Mouse (Mus musculus) midbrain, embryonic 11.5 days (tissue): ENCODE measurements around the gene Tlcd1. TPM values are rescaled to one million over a fixed set of nuclear protein-coding genes. Genes with fewer than 3 reads are reported as not detected.
"Not testable (repeated sequence)": the region's sequence is repeated elsewhere in the genome, so short reads cannot be mapped to it uniquely, and the experiment has no call there.

Experiments
- ATAC-seq: fragments of 200-750 bp; cut with Nextera tagmentation; 2 replicates; pipeline ENCODE4 v1.8.0; 2017; ENCODE audit warnings: moderate TSS enrichment, moderate library complexity; ENCODE audit not compliant: low FRiP score
- DNase-seq: peaks from one replicate; pipeline ENCODE4 v3.0.0; 2015; ENCODE audit warnings: low spot score; ENCODE audit errors: missing footprints
- H3K27ac ChIP-seq: fragments of 300-500 bp; sonication (generic); 2 replicates; pipeline ENCODE4 v1.5.1; 2014; ENCODE audit warnings: low read depth, low read length
- H3K27me3 ChIP-seq: fragments of 300-500 bp; sonication (generic); 2 replicates; pipeline ENCODE4 v1.6.1; 2014; ENCODE audit warnings: mild to moderate bottlenecking, low read length, moderate library complexity, mixed read lengths; ENCODE audit not compliant: control insufficient read depth, insufficient read depth
- H3K36me3 ChIP-seq: fragments of 300-500 bp; sonication (generic); 2 replicates; pipeline ENCODE4 v1.6.1; 2014; ENCODE audit warnings: mild to moderate bottlenecking, low read length, moderate library complexity, mixed read lengths; ENCODE audit not compliant: control insufficient read depth, insufficient read depth
- H3K4me1 ChIP-seq: fragments of 300-500 bp; sonication (generic); 2 replicates; pipeline ENCODE4 v1.6.1; 2014; ENCODE audit warnings: low read length; ENCODE audit not compliant: control insufficient read depth, insufficient read depth
- H3K4me2 ChIP-seq: fragments of 300-500 bp; sonication (generic); 2 replicates; pipeline ENCODE4 v1.6.1; 2014; ENCODE audit warnings: mild to moderate bottlenecking, moderate library complexity
- H3K4me3 ChIP-seq: fragments of 300-500 bp; sonication (generic); 2 replicates; pipeline ENCODE4 v1.5.1; 2014; ENCODE audit warnings: low read depth, low read length
- H3K9ac ChIP-seq: fragments of 300-500 bp; sonication (generic); 2 replicates; pipeline ENCODE4 v1.6.1; 2014; ENCODE audit warnings: low read length
- H3K9me3 ChIP-seq: fragments of 300-500 bp; sonication (generic); 2 replicates; pipeline ENCODE4 v1.6.1; 2016; ENCODE audit warnings: low read length; ENCODE audit not compliant: control insufficient read depth
- WGBS: fragments of 180-500 bp; shearing (Covaris S2); extraction: QIAGEN DNeasy Blood & Tissue Kit; methylation state at CpG from one replicate; pipeline ENCODE4 v1.1.7; 2014; 5-methylcytosine and 5-hydroxymethylcytosine counted together
- polyA plus RNA-seq: library from polyadenylated mRNA; unstranded; fragments of >200 nt; fragmentation: Nextera tagmentation; extraction: Ambion mirVana; gene quantifications from 2 replicates; pipeline ENCODE4 v1.2.1, GENCODE M21; 2014

The Tlcd1 gene
- 7.9 and 8.5 TPM in 2 replicates for polyA plus RNA-seq

- WGBS = 0% methylated on average over 32 of the region's 32 CpGs
- ATAC-seq = peak; percentile 72
Observed at GRCm38 (mm10) chr11:78176402-78176862, at the start of gene Tlcd1, which contains the start of gene Nek8. Gene Tlcd1, plus strand, starts transcription at chr11:78176711. Gene Nek8, minus strand, starts transcription at chr11:78176675.

GRCm38 (mm10) chr11:78126739-78127138, 49.8 kb upstream of the Tlcd1 start:
- DNase-seq (no peak), ATAC-seq (no peak)
- H3K4me2 ChIP-seq = no peak overlapping the region
- H3K4me3 ChIP-seq = no peak overlapping the region
- no peak overlapping the region for H3K9ac ChIP-seq
- WGBS = 82% methylated on average over 4 of the region's 4 CpGs
- H3K36me3 ChIP-seq = no peaks in the 10 kb centered on the region
- H3K9me3 ChIP-seq = no peaks in the 10 kb centered on the region
- H3K27me3 ChIP-seq = no peaks in the 10 kb centered on the region
- H3K27ac ChIP-seq = no peak overlapping the region
- no peaks in the 10 kb centered on the region for H3K4me1 ChIP-seq

More at GRCm38 (mm10) chr11:78176402-78176862, at the start of gene Tlcd1, which contains the start of gene Nek8:
- H3K27me3 ChIP-seq = no peaks in the 10 kb centered on the region
- DNase-seq = peak; percentile 99
- H3K9ac ChIP-seq = peak within 1 kb of the TSS; percentile 60
- H3K9me3 ChIP-seq = no peaks in the 10 kb centered on the region
- H3K27ac ChIP-seq = peak within 1 kb of the TSS; percentile 25
- H3K4me3 ChIP-seq = peak within 1 kb of the TSS; percentile 60
- H3K4me1 ChIP-seq = peaks cover 35% of the 10 kb centered on the region
- H3K36me3 ChIP-seq = peaks cover 13% of the 10 kb centered on the region
- H3K4me2 ChIP-seq = peak within 1 kb of the TSS; percentile 86

- Histone ChIP-seq H3K4me1 (no peaks in the 10 kb centered on the region), H3K9me3 (no peaks in the 10 kb centered on the region), H3K4me3 (no peak overlapping the region), H3K27ac (no peak overlapping the region), H3K4me2 (no peak overlapping the region), H3K27me3 (no peaks in the 10 kb centered on the region), H3K36me3 (no peaks in the 10 kb centered on the region), H3K9ac (no peak overlapping the region)
- WGBS = 93% methylated on average over 8 of the region's 8 CpGs
- DNase-seq = no peak
- no peak for ATAC-seq
Observed at GRCm38 (mm10) chr11:78129458-78129857, 47.1 kb upstream of the Tlcd1 start.

- H3K27ac ChIP-seq = no peak overlapping the region
- H3K27me3 ChIP-seq = no peaks in the 10 kb centered on the region
- no peaks in the 10 kb centered on the region for H3K9me3 ChIP-seq
- no peaks in the 10 kb centered on the region for H3K4me1 ChIP-seq
- 90% methylated on average over 6 of the region's 6 CpGs for WGBS
- no peak overlapping the region for H3K4me2 ChIP-seq
- ATAC-seq (no peak), DNase-seq (no peak)
- no peaks in the 10 kb centered on the region for H3K36me3 ChIP-seq
- H3K9ac ChIP-seq = no peak overlapping the region
- H3K4me3 ChIP-seq = no peak overlapping the region
Observed at GRCm38 (mm10) chr11:78133915-78134314, 42.6 kb upstream of the Tlcd1 start.

GRCm38 (mm10) chr11:78134344-78134743, 42.2 kb upstream of the Tlcd1 start:
- Histone ChIP-seq H3K4me2 (no peak overlapping the region), H3K9me3 (no peaks in the 10 kb centered on the region), H3K4me1 (no peaks in the 10 kb centered on the region), H3K9ac (no peak overlapping the region), H3K27ac (no peak overlapping the region), H3K4me3 (no peak overlapping the region), H3K27me3 (no peaks in the 10 kb centered on the region), H3K36me3 (no peaks in the 10 kb centered on the region)
- WGBS = 95% methylated on average over 3 of the region's 3 CpGs
- DNase-seq (no peak), ATAC-seq (no peak)

GRCm38 (mm10) chr11:78135314-78135713, 41.2 kb upstream of the Tlcd1 start:
- not testable (repeated sequence) for H3K36me3 ChIP-seq, H3K4me3 ChIP-seq, H3K9ac ChIP-seq, H3K27ac ChIP-seq, H3K4me2 ChIP-seq, H3K4me1 ChIP-seq, DNase-seq, ATAC-seq, H3K9me3 ChIP-seq, H3K27me3 ChIP-seq
- WGBS = 92% methylated on average over 7 of the region's 7 CpGs

- no peak overlapping the region for H3K27ac ChIP-seq
- no peaks in the 10 kb centered on the region for H3K9me3 ChIP-seq
- no peaks in the 10 kb centered on the region for H3K27me3 ChIP-seq
- DNase-seq = no peak
- ATAC-seq = no peak
- 68% methylated on average over 1 of the region's 1 CpGs for WGBS
- H3K4me1 ChIP-seq = no peaks in the 10 kb centered on the region
- no peak overlapping the region for H3K9ac ChIP-seq
- no peak overlapping the region for H3K4me3 ChIP-seq
- no peak overlapping the region for H3K4me2 ChIP-seq
- H3K36me3 ChIP-seq = no peaks in the 10 kb centered on the region
Observed at GRCm38 (mm10) chr11:78136132-78136531, 40.4 kb upstream of the Tlcd1 start.

- no peak overlapping the region for H3K4me3 ChIP-seq
- H3K36me3 ChIP-seq = no peaks in the 10 kb centered on the region
- no peak overlapping the region for H3K9ac ChIP-seq
- ATAC-seq (no peak), DNase-seq (no peak)
- H3K9me3 ChIP-seq = no peaks in the 10 kb centered on the region
- 75% methylated on average over 4 of the region's 4 CpGs for WGBS
- H3K4me1 ChIP-seq = no peaks in the 10 kb centered on the region
- no peaks in the 10 kb centered on the region for H3K27me3 ChIP-seq
- no peak overlapping the region for H3K27ac ChIP-seq
- no peak overlapping the region for H3K4me2 ChIP-seq
Observed at GRCm38 (mm10) chr11:78137584-78137983, 38.9 kb upstream of the Tlcd1 start.

- H3K4me2 ChIP-seq = no peak overlapping the region
- H3K36me3 ChIP-seq = no peaks in the 10 kb centered on the region
- no peak overlapping the region for H3K27ac ChIP-seq
- no peak overlapping the region for H3K9ac ChIP-seq
- no peaks in the 10 kb centered on the region for H3K27me3 ChIP-seq
- WGBS = 89% methylated on average over 3 of the region's 3 CpGs
- DNase-seq = no peak
- no peaks in the 10 kb centered on the region for H3K9me3 ChIP-seq
- no peak overlapping the region for H3K4me3 ChIP-seq
- ATAC-seq = no peak
- H3K4me1 ChIP-seq = no peaks in the 10 kb centered on the region
Observed at GRCm38 (mm10) chr11:78138023-78138422, 38.5 kb upstream of the Tlcd1 start.
